Mouse (Mus musculus): Measurements from ENCODE around the gene Fam234a. TPM values are rescaled to one million over a fixed set of nuclear protein-coding genes. Genes with fewer than 3 reads are reported as not detected.
"Not testable (repeated sequence)": the region's sequence is repeated elsewhere in the genome, so short reads cannot be mapped to it uniquely, and the experiment has no call there.

Gene Fam234a
- 25.7 and 26.0 TPM in 2 replicates for polyA plus RNA-seq (2014; fragmentation: Nextera tagmentation; extraction: Ambion mirVana)

- Histone ChIP-seq H3K27ac (replicated peaks; ENCODE audit: low read depth, low read length) (0 out of 2 replicates have a peak within 1 kb of the TSS, but pooled peaks have one; percentile 18), H3K9ac (ENCODE audit: low read length) (peak within 1 kb of the TSS; percentile 56), H3K4me3 (ENCODE audit: low read depth, low read length) (peak within 1 kb of the TSS; percentile 72), H3K4me1 (ENCODE audit: control insufficient read depth, insufficient read depth, low read length) (0 out of 2 replicates have a peak, but pooled peaks cover 2% of the 10 kb centered on the region), H3K4me2 (ENCODE audit: low read depth, severe bottlenecking) (peak within 1 kb of the TSS; percentile 72), H3K27me3 (ENCODE audit: control insufficient read depth, insufficient read depth, low read length) (no peaks in the 10 kb centered on the region), H3K9me3 (ENCODE audit: control insufficient read depth, low read length) (no peaks in the 10 kb centered on the region), H3K36me3 (ENCODE audit: control insufficient read depth, insufficient read depth, low read length) (no peaks in the 10 kb centered on the region)
- ATAC-seq (ENCODE audit: insufficient number of reproducible peaks, low FRiP score, low TSS enrichment, low read depth) (peak; percentile 97), DNase-seq (ENCODE audit: low spot score) (peak; percentile 96)
- 8% methylated on average over 33 of the region's 33 CpGs for WGBS
Observed at GRCm38 (mm10) chr17:26244101-26244841, at the start of gene Fam234a. TSS of gene Fam234a (minus strand) at chr17:26244242.

- Histone ChIP-seq H3K4me2 (ENCODE audit: low read depth, severe bottlenecking) (no peak overlapping the region), H3K27me3 (ENCODE audit: control insufficient read depth, insufficient read depth, low read length) (no peaks in the 10 kb centered on the region), H3K9ac (ENCODE audit: low read length) (no peak overlapping the region), H3K4me1 (ENCODE audit: control insufficient read depth, insufficient read depth, low read length) (no peaks in the 10 kb centered on the region), H3K27ac (replicated peaks; ENCODE audit: low read depth, low read length) (no peak overlapping the region), H3K9me3 (ENCODE audit: control insufficient read depth, low read length) (no peaks in the 10 kb centered on the region; the same call in 1 of the 2 replicates), H3K36me3 (ENCODE audit: control insufficient read depth, insufficient read depth, low read length) (peaks cover 19% of the 10 kb centered on the region; the same call in 1 of the 2 replicates), H3K4me3 (ENCODE audit: low read depth, low read length) (no peak overlapping the region)
- WGBS: 84% methylated on average over 4 of the region's 4 CpGs
- DNase-seq (ENCODE audit: low spot score): no peak
- no peak for ATAC-seq (ENCODE audit: insufficient number of reproducible peaks, low FRiP score, low TSS enrichment, low read depth)
Observed at GRCm38 (mm10) chr17:26289475-26289874, 45.4 kb upstream of the Fam234a start.

GRCm38 (mm10) chr17:26286199-26286955, 42.3 kb upstream of the Fam234a start:
- Histone ChIP-seq H3K27ac (replicated peaks; ENCODE audit: low read depth, low read length) (no peak overlapping the region), H3K4me3 (ENCODE audit: low read depth, low read length) (no peak overlapping the region), H3K9ac (ENCODE audit: low read length) (no peak overlapping the region), H3K9me3 (ENCODE audit: control insufficient read depth, low read length) (no peaks in the 10 kb centered on the region; the same call in 1 of the 2 replicates), H3K4me2 (ENCODE audit: low read depth, severe bottlenecking) (no peak overlapping the region), H3K36me3 (ENCODE audit: control insufficient read depth, insufficient read depth, low read length) (peaks cover 24% of the 10 kb centered on the region), H3K27me3 (ENCODE audit: control insufficient read depth, insufficient read depth, low read length) (no peaks in the 10 kb centered on the region), H3K4me1 (ENCODE audit: control insufficient read depth, insufficient read depth, low read length) (no peaks in the 10 kb centered on the region)
- ATAC-seq (ENCODE audit: insufficient number of reproducible peaks, low FRiP score, low TSS enrichment, low read depth): no peak
- no peak for DNase-seq (ENCODE audit: low spot score)
- 83% methylated on average over 8 of the region's 8 CpGs for WGBS

GRCm38 (mm10) chr17:26276711-26277110, 32.7 kb upstream of the Fam234a start:
- H3K9ac ChIP-seq (ENCODE audit: low read length): no peak overlapping the region
- no peak overlapping the region for H3K4me2 ChIP-seq (ENCODE audit: low read depth, severe bottlenecking)
- no peak overlapping the region for H3K4me3 ChIP-seq (ENCODE audit: low read depth, low read length)
- ATAC-seq (ENCODE audit: insufficient number of reproducible peaks, low FRiP score, low TSS enrichment, low read depth): no peak
- H3K27me3 ChIP-seq (ENCODE audit: control insufficient read depth, insufficient read depth, low read length): no peaks in the 10 kb centered on the region
- H3K36me3 ChIP-seq (ENCODE audit: control insufficient read depth, insufficient read depth, low read length): peaks cover 46% of the 10 kb centered on the region
- no peak overlapping the region for H3K27ac ChIP-seq (replicated peaks; ENCODE audit: low read depth, low read length)
- no peaks in the 10 kb centered on the region for H3K4me1 ChIP-seq (ENCODE audit: control insufficient read depth, insufficient read depth, low read length)
- no peaks in the 10 kb centered on the region for H3K9me3 ChIP-seq (ENCODE audit: control insufficient read depth, low read length)
- DNase-seq (ENCODE audit: low spot score): peak; percentile 48
- WGBS: 96% methylated on average over 4 of the region's 4 CpGs

- H3K4me2 ChIP-seq (ENCODE audit: low read depth, severe bottlenecking): no peak overlapping the region
- no peak for ATAC-seq (ENCODE audit: insufficient number of reproducible peaks, low FRiP score, low TSS enrichment, low read depth)
Observed at GRCm38 (mm10) chr17:26275933-26276332, 31.9 kb upstream of the Fam234a start.

GRCm38 (mm10) chr17:26272586-26272985, 28.5 kb upstream of the Fam234a start:
- Histone ChIP-seq H3K4me1 (ENCODE audit: control insufficient read depth, insufficient read depth, low read length) (no peaks in the 10 kb centered on the region), H3K4me3 (ENCODE audit: low read depth, low read length) (no peak overlapping the region), H3K9ac (ENCODE audit: low read length) (no peak overlapping the region), H3K9me3 (ENCODE audit: control insufficient read depth, low read length) (no peaks in the 10 kb centered on the region), H3K27ac (replicated peaks; ENCODE audit: low read depth, low read length) (no peak overlapping the region), H3K27me3 (ENCODE audit: control insufficient read depth, insufficient read depth, low read length) (no peaks in the 10 kb centered on the region), H3K4me2 (ENCODE audit: low read depth, severe bottlenecking) (no peak overlapping the region), H3K36me3 (ENCODE audit: control insufficient read depth, insufficient read depth, low read length) (peaks cover 29% of the 10 kb centered on the region)
- whole genome bisulfite sequencing: 88% methylated on average over 3 of the region's 3 CpGs
- ATAC-seq (ENCODE audit: insufficient number of reproducible peaks, low FRiP score, low TSS enrichment, low read depth) (no peak), DNase-seq (ENCODE audit: low spot score) (no peak)

More at GRCm38 (mm10) chr17:26275933-26276332, 31.9 kb upstream of the Fam234a start:
- peaks cover 44% of the 10 kb centered on the region for H3K36me3 ChIP-seq (ENCODE audit: control insufficient read depth, insufficient read depth, low read length)
- DNase-seq (ENCODE audit: low spot score): no peak
- H3K9ac ChIP-seq (ENCODE audit: low read length): no peak overlapping the region
- no peaks in the 10 kb centered on the region for H3K9me3 ChIP-seq (ENCODE audit: control insufficient read depth, low read length)
- WGBS: 89% methylated on average over 13 of the region's 13 CpGs
- no peak overlapping the region for H3K27ac ChIP-seq (replicated peaks; ENCODE audit: low read depth, low read length)
- H3K4me1 ChIP-seq (ENCODE audit: control insufficient read depth, insufficient read depth, low read length): no peaks in the 10 kb centered on the region
- no peaks in the 10 kb centered on the region for H3K27me3 ChIP-seq (ENCODE audit: control insufficient read depth, insufficient read depth, low read length)
- H3K4me3 ChIP-seq (ENCODE audit: low read depth, low read length): no peak overlapping the region

GRCm38 (mm10) chr17:26269577-26269976, 25.5 kb upstream of the Fam234a start:
- not testable (repeated sequence) for ATAC-seq (ENCODE audit: insufficient number of reproducible peaks, low FRiP score, low TSS enrichment, low read depth); H3K27ac ChIP-seq (replicated peaks; ENCODE audit: low read depth, low read length); H3K27me3 ChIP-seq (ENCODE audit: control insufficient read depth, insufficient read depth, low read length); H3K9ac ChIP-seq (ENCODE audit: low read length); H3K4me1 ChIP-seq (ENCODE audit: control insufficient read depth, insufficient read depth, low read length); H3K4me3 ChIP-seq (ENCODE audit: low read depth, low read length); DNase-seq (ENCODE audit: low spot score); H3K9me3 ChIP-seq (ENCODE audit: control insufficient read depth, low read length); H3K4me2 ChIP-seq (ENCODE audit: low read depth, severe bottlenecking)
- H3K36me3 ChIP-seq (ENCODE audit: control insufficient read depth, insufficient read depth, low read length): peaks cover 29% of the 10 kb centered on the region
- 91% methylated on average over 10 of the region's 10 CpGs for WGBS

GRCm38 (mm10) chr17:26268851-26269250, 24.8 kb upstream of the Fam234a start:
- no peak for DNase-seq (ENCODE audit: low spot score)
- ATAC-seq (ENCODE audit: insufficient number of reproducible peaks, low FRiP score, low TSS enrichment, low read depth): no peak
- no peak overlapping the region for H3K9ac ChIP-seq (ENCODE audit: low read length)
- peaks cover 34% of the 10 kb centered on the region for H3K36me3 ChIP-seq (ENCODE audit: control insufficient read depth, insufficient read depth, low read length)
- H3K27ac ChIP-seq (replicated peaks; ENCODE audit: low read depth, low read length): no peak overlapping the region
- no peaks in the 10 kb centered on the region for H3K9me3 ChIP-seq (ENCODE audit: control insufficient read depth, low read length)
- no peak overlapping the region for H3K4me3 ChIP-seq (ENCODE audit: low read depth, low read length)
- H3K4me1 ChIP-seq (ENCODE audit: control insufficient read depth, insufficient read depth, low read length): no peaks in the 10 kb centered on the region
- no peak overlapping the region for H3K4me2 ChIP-seq (ENCODE audit: low read depth, severe bottlenecking)
- no peaks in the 10 kb centered on the region for H3K27me3 ChIP-seq (ENCODE audit: control insufficient read depth, insufficient read depth, low read length)
- 83% methylated on average over 1 of the region's 1 CpGs for WGBS
